Mouse (Mus musculus) neutrophil, adult 5-6 weeks (primary cell): ENCODE results near the gene Ttll7. TPM values are rescaled to one million over a fixed set of nuclear protein-coding genes. Genes with fewer than 3 reads are reported as not detected.

Source experiments
- ATAC-seq: fragments of 151-379, 151-347 bp; 2 replicates; pipeline ENCODE4 v1.8.0; 2017; ENCODE audit warnings: mild to moderate bottlenecking, moderate TSS enrichment; ENCODE audit not compliant: insufficient number of reproducible peaks, poor library complexity, low FRiP score, severe bottlenecking; ENCODE audit errors: extremely low read depth
- total RNA-seq: library from RNA; stranded (forward); fragments of 200-1000 nt; gene quantifications from 2 replicates; pipeline ENCODE4 v1.2.3, GENCODE M21; 2017

Ttll7 gene
- 0.98 TPM in 1 of 2 replicates, not detected in the other for total RNA-seq

GRCm38 (mm10) chr3:146851966-146852891 is at the start of gene Ttll7:
Gene Ttll7, plus strand, starts transcription at chr3:146852367.
- ATAC-seq = no peak

- ATAC-seq = no peak
These were observed 39.9 kb upstream of the Ttll7 start for GRCm38 (mm10) chr3:146812041-146812878.

GRCm38 (mm10) chr3:146812901-146813393 is 39.2 kb upstream of the Ttll7 start, which contains the start of gene Prkacb:
Gene Prkacb, minus strand, starts transcription at chr3:146812990.
- peak; percentile 74 for ATAC-seq

- ATAC-seq = no peak
These were observed 38.5 kb upstream of the Ttll7 start for GRCm38 (mm10) chr3:146813624-146814023.

GRCm38 (mm10) chr3:146820718-146821117 is 31.4 kb upstream of the Ttll7 start:
- no peak for ATAC-seq

- no peak for ATAC-seq
These were observed 9.4 kb upstream of the Ttll7 start for GRCm38 (mm10) chr3:146842766-146843165.

- no peak for ATAC-seq
These were observed 8.7 kb upstream of the Ttll7 start for GRCm38 (mm10) chr3:146843470-146843869.

GRCm38 (mm10) chr3:146846237-146846636 is 5.9 kb upstream of the Ttll7 start:
- ATAC-seq = no peak

- no peak for ATAC-seq
These were observed 4.1 kb upstream of the Ttll7 start for GRCm38 (mm10) chr3:146848112-146848511.

- no peak for ATAC-seq
These were observed 2.8 kb upstream of the Ttll7 start for GRCm38 (mm10) chr3:146849360-146849759.

GRCm38 (mm10) chr3:146854473-146855087 is 2.4 kb downstream of the Ttll7 start:
- no peak for ATAC-seq

- ATAC-seq = no peak
These were observed 5.2 kb downstream of the Ttll7 start for GRCm38 (mm10) chr3:146857373-146857772.

- no peak for ATAC-seq
These were observed 8.1 kb downstream of the Ttll7 start for GRCm38 (mm10) chr3:146860308-146860707.

GRCm38 (mm10) chr3:146866563-146866962 is 14.4 kb downstream of the Ttll7 start:
- no peak for ATAC-seq

- no peak for ATAC-seq
These were observed 19.8 kb downstream of the Ttll7 start for GRCm38 (mm10) chr3:146871954-146872353.

GRCm38 (mm10) chr3:146875929-146876328 is 23.8 kb downstream of the Ttll7 start:
- ATAC-seq = no peak

- no peak for ATAC-seq
These were observed 41.8 kb downstream of the Ttll7 start for GRCm38 (mm10) chr3:146893931-146894330.

GRCm38 (mm10) chr3:146896581-146896980 is 44.4 kb downstream of the Ttll7 start:
- ATAC-seq = no peak

- ATAC-seq = no peak
These were observed 47.9 kb downstream of the Ttll7 start for GRCm38 (mm10) chr3:146900094-146900493.
